Mouse (Mus musculus) E14TG2a.4 (cell line): ENCODE measurements at regions not wholly inside any gene's neighbourhood (a gene's known extent, or its start where the extent isn't known, plus 50 kb on each side); places are given as distances from the start of the nearest gene placed in this dataset.

Source experiments
- CTCF ChIP-seq: conservative IDR thresholded peaks from 2 replicates; pipeline ENCODE4 v1.5.1; 2014; ENCODE audit warnings: low read length
- NANOG ChIP-seq: IDR thresholded peaks from 2 replicates; pipeline ENCODE4 v1.6.1; 2014; ENCODE audit warnings: borderline replicate concordance, low read length, mixed read lengths
- POU5F1 ChIP-seq: IDR thresholded peaks from 2 replicates; pipeline ENCODE4 v1.6.1; 2014; ENCODE audit warnings: low read length, borderline replicate concordance

DNA sequence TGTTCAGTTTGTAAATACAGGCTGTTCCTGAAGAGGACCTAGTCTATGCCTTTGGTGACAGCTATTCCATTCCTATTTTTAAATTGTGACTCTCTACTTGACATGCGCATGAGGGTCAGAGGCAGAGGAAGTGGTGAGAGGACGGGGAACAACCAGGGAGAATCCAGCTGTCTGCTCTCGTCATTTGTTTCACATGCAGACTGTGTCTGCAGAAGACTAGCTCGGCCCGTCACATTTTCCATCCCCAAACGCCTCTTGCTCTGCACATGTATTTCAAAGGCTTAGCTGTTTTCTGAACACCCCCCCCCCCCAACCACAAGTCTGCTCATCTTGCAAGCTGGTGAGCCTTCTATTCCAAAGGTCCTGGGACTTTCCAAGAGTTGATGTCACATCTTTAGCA, 339.4 kb downstream of the Dhx35 start:
- TF ChIP-seq CTCF, result no peak
- no peak for TF ChIP-seq POU5F1
- TF ChIP-seq NANOG, result no peak
